Comparison of ENCODE assay signal across 16 mouse cellular contexts in the genomic region with DNA sequence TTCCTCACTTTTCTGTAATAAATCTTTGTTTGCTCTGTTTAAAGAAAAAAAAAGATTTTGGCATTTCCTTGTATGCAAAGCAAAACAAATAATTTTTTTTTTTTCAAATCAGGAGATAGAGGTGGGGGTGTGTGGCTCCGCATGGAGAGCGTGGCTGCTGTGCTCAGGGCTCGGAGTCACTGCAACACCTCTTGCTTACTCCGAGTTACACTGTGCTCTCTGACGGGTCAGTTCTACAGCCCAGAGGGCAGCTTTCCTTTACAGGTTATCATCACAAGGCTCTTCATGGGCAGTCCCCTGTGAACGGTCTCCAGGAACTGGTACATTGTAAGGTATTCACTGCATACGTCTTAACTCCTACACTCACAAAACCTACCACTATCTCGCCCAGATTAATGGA. TPM values are rescaled to one million over a fixed set of nuclear protein-coding genes. Genes with fewer than 3 reads are reported as not detected.
A peak's percentile ranks its signal among the peaks of the same experiment; 100 is the strongest.
DNase-seq lines count a peak whose midpoint lies in the region; ATAC-seq and TF ChIP-seq lines count a peak whose summit lies in the region.
"Had no signal": no experiment of that assay in that cellular context is flagged by ENCODE, and none has a peak within 500 bp of the region (broad histone marks: within the 10 kb centered on the region; RNA-seq: fewer than 3 reads in every experiment).

No protein-coding gene starts in this region.

- 55% methylated on average over 8 of the region's 8 CpGs for WGBS in kidney, embryonic 16.5 days
- 62% methylated on average over 8 of the region's 8 CpGs for WGBS in small intestine, adult 2 months

- ATAC-seq in kidney, embryonic 16.5 days (ENCODE audit: low FRiP score, low TSS enrichment): no peak
- ATAC-seq: forebrain, embryonic 14.5 days had no signal

- H3K27ac ChIP-seq in kidney, embryonic 16.5 days (ENCODE audit: low read length): peak overlapping the region; percentile 39; the same call in 1 of the 2 replicates
- H3K27ac ChIP-seq in brown adipose tissue, adult 24 weeks (replicated peaks; ENCODE audit: low read depth, low read length): 0 out of 2 replicates have a peak overlapping the region, but pooled peaks have one; percentile 23
- H3K27ac ChIP-seq in small intestine, adult 2 months (ENCODE audit: insufficient read depth, low read depth, low read length): peak overlapping the region; percentile 95
- H3K27ac ChIP-seq: embryonic facial prominence, embryonic 12.5 days; hindbrain, embryonic 14.5 days had no signal

- peaks cover 4% of the 10 kb centered on the region; the same call in 1 of the 2 replicates for H3K36me3 ChIP-seq in kidney, embryonic 16.5 days (ENCODE audit: insufficient read depth, low read length)
- peaks cover 32% of the 10 kb centered on the region for H3K36me3 ChIP-seq in small intestine, adult 2 months (ENCODE audit: control insufficient read depth, insufficient read depth, low read length)

- intact Hi-C loops in left cerebral cortex, postnatal 10 days (cut with DNase I): no loop called here

- no peaks in the 10 kb centered on the region for H3K9me3 ChIP-seq in kidney, embryonic 16.5 days (ENCODE audit: low read length)
- H3K9me3 ChIP-seq: embryonic facial prominence, embryonic 12.5 days; megakaryocyte, embryonic 14.5 days; neural tube, embryonic 13.5 days had no signal

- H3K4me1 ChIP-seq in kidney, embryonic 16.5 days (ENCODE audit: insufficient read depth, low read length): peaks cover 50% of the 10 kb centered on the region
- H3K4me1 ChIP-seq in brown adipose tissue, adult 24 weeks (ENCODE audit: control insufficient read depth, insufficient read depth, insufficient read length, low read length): peaks cover 39% of the 10 kb centered on the region
- peaks cover 43% of the 10 kb centered on the region for H3K4me1 ChIP-seq in small intestine, adult 2 months (ENCODE audit: control insufficient read depth, insufficient read depth, insufficient read length, low read length)

- no peak for DNase-seq in kidney, adult 18-20 months
- DNase-seq in brain, adult 2 months (ENCODE audit: low read depth, low spot score): peak; percentile 29
- DNase-seq in left cerebral cortex, postnatal 10 days (ENCODE audit: extremely low spot score in 1 of 2, low spot score in 2 of 2): no peak
- DNase-seq in right cerebral cortex, postnatal 36 days (ENCODE audit: low spot score in 2 of 2): no peak
- DNase-seq: cerebellum, postnatal 10 days; midbrain, embryonic 14.5 days; spleen, adult 18-20 months had no signal

- no peak for TF ChIP-seq POLR2A in small intestine, adult 2 months (IDR thresholded peaks at IDR 0.05; ENCODE audit: low read depth, low read length)

- no peak overlapping the region for H3K9ac ChIP-seq in kidney, embryonic 16.5 days (replicated peaks; ENCODE audit: low read length)
- H3K9ac ChIP-seq: embryonic facial prominence, embryonic 12.5 days; hindbrain, embryonic 14.5 days; neural tube, embryonic 13.5 days had no signal

- H3K27me3 ChIP-seq in kidney, embryonic 16.5 days (ENCODE audit: insufficient read depth, low read length): no peaks in the 10 kb centered on the region
- no peaks in the 10 kb centered on the region for H3K27me3 ChIP-seq in small intestine, adult 2 months (ENCODE audit: control insufficient read depth, insufficient read depth, low read length)
- H3K27me3 ChIP-seq: embryonic facial prominence, embryonic 12.5 days; megakaryocyte, embryonic 14.5 days; neural tube, embryonic 13.5 days had no signal

- no peak overlapping the region for H3K4me2 ChIP-seq in kidney, embryonic 16.5 days (replicated peaks; ENCODE audit: low read depth, low read length)
- H3K4me2 ChIP-seq: embryonic facial prominence, embryonic 12.5 days; hindbrain, embryonic 14.5 days had no signal

- H3K4me3 ChIP-seq in kidney, embryonic 16.5 days (ENCODE audit: low read length): no peak overlapping the region
- H3K4me3 ChIP-seq in brown adipose tissue, adult 24 weeks (ENCODE audit: insufficient read depth, low read depth, low read length): no peak overlapping the region
- no peak overlapping the region for H3K4me3 ChIP-seq in small intestine, adult 2 months (ENCODE audit: low read depth, low read length)
- H3K4me3 ChIP-seq: embryonic facial prominence, embryonic 12.5 days; erythroblast, embryonic 14.5 days; megakaryocyte, embryonic 14.5 days; neural tube, embryonic 13.5 days had no signal

- TF ChIP-seq CTCF in small intestine, adult 2 months (IDR thresholded peaks at IDR 0.05; ENCODE audit: extremely low read depth, insufficient read length, insufficient replicate concordance, low read depth, low read length): no peak

RNA-seq across cellular contexts. Expression of a gene that starts 11.5 kb away (rescaled TPM):
- polyA plus RNA-seq in kidney, embryonic 16.5 days (2015; fragmentation: Nextera tagmentation; extraction: Ambion mirVana): 1,091 and 1,137 TPM in 2 replicates
- 1,115 and 1,308 TPM in 2 replicates for polyA plus RNA-seq in brown adipose tissue, adult 24 weeks (2012; ENCODE audit: insufficient read depth, insufficient read length, missing spikeins)
- polyA plus RNA-seq in small intestine, adult 2 months (2012; rRNA removed): 515 and 990 TPM in 2 replicates
- 100 to 1,000 TPM; 537 to 566 TPM for total RNA-seq in left cerebral cortex, postnatal 10 days (2021)

RNA-seq across cellular contexts. Expression of a gene that starts 48.0 kb away (rescaled TPM):
- polyA plus RNA-seq in kidney, embryonic 16.5 days (2015; fragmentation: Nextera tagmentation; extraction: Ambion mirVana): 25.4 and 28.1 TPM in 2 replicates
- 36.6 and 41.5 TPM in 2 replicates for polyA plus RNA-seq in brown adipose tissue, adult 24 weeks (2012; ENCODE audit: insufficient read depth, insufficient read length, missing spikeins)
- 1.0 and 2.9 TPM in 2 replicates for polyA plus RNA-seq in small intestine, adult 2 months (2012; rRNA removed)
- total RNA-seq in left cerebral cortex, postnatal 10 days (2021): 10 to 100 TPM; 35.9 to 37.9 TPM

Comparison
In these comparisons a context has a peak if more than half of its experiments do, and no peak if none do; other contexts are left out.
1. H3K27ac ChIP-seq: peak in every context shown above with its lines; median percentile 95 in small intestine, adult 2 months; 39 in kidney, embryonic 16.5 days; 23 in brown adipose tissue, adult 24 weeks.